Mouse (Mus musculus): Measurements from ENCODE around the gene Robo1.
"Not testable (repeated sequence)": the region's sequence is repeated elsewhere in the genome, so short reads cannot be mapped to it uniquely, and the experiment has no call there.

The Robo1 gene

GRCm38 (mm10) chr16:72458155-72458554 lies 150.0 kb downstream of the Robo1 start:
- no peak for DNase-seq

- no peak for DNase-seq
Observed at GRCm38 (mm10) chr16:72458576-72458975, 150.5 kb downstream of the Robo1 start.

GRCm38 (mm10) chr16:72465696-72466095 lies 157.6 kb downstream of the Robo1 start:
- DNase-seq: no peak

GRCm38 (mm10) chr16:72470037-72470673 lies 162.0 kb downstream of the Robo1 start:
- DNase-seq: no peak

- DNase-seq: no peak
Observed at GRCm38 (mm10) chr16:72510716-72511199, 202.7 kb downstream of the Robo1 start.

GRCm38 (mm10) chr16:72531337-72531736 lies 223.2 kb downstream of the Robo1 start:
- DNase-seq: no peak

GRCm38 (mm10) chr16:72533900-72534571 lies 225.9 kb downstream of the Robo1 start:
- DNase-seq: no peak

- DNase-seq: no peak
Observed at GRCm38 (mm10) chr16:72538171-72538570, 230.1 kb downstream of the Robo1 start.

- DNase-seq: no peak
Observed at GRCm38 (mm10) chr16:72543928-72544327, 235.8 kb downstream of the Robo1 start.

GRCm38 (mm10) chr16:72544950-72545349 lies 236.8 kb downstream of the Robo1 start:
- no peak for DNase-seq

- DNase-seq: no peak
Observed at GRCm38 (mm10) chr16:72551672-72552243, 243.7 kb downstream of the Robo1 start.

- DNase-seq: no peak
Observed at GRCm38 (mm10) chr16:72553713-72554112, 245.6 kb downstream of the Robo1 start.

- not testable (repeated sequence) for DNase-seq
Observed at GRCm38 (mm10) chr16:72562149-72562548, 254.0 kb downstream of the Robo1 start.

GRCm38 (mm10) chr16:72563196-72563963 lies 255.3 kb downstream of the Robo1 start:
- no peak for DNase-seq

- DNase-seq: no peak
Observed at GRCm38 (mm10) chr16:72575171-72575570, 267.1 kb downstream of the Robo1 start.

GRCm38 (mm10) chr16:72576956-72577355 lies 268.9 kb downstream of the Robo1 start:
- no peak for DNase-seq

GRCm38 (mm10) chr16:72584454-72585159 lies 276.5 kb downstream of the Robo1 start:
- no peak for DNase-seq

- no peak for DNase-seq
Observed at GRCm38 (mm10) chr16:72585160-72585813, 277.2 kb downstream of the Robo1 start.

- DNase-seq: no peak
Observed at GRCm38 (mm10) chr16:72587376-72588072, 279.4 kb downstream of the Robo1 start.

GRCm38 (mm10) chr16:72603487-72604206 lies 295.5 kb downstream of the Robo1 start:
- DNase-seq: no peak

GRCm38 (mm10) chr16:72605066-72605465 lies 297.0 kb downstream of the Robo1 start:
- DNase-seq: peak; percentile 27
